Mouse (Mus musculus) ovary, postnatal 36 days (tissue): ENCODE measurements around the gene Hhex.

Experiments used
- DNase-seq: peaks from one replicate; pipeline ENCODE4 v3.0.0; 2022; ENCODE audit warnings: low spot score, mixed read lengths

Hhex gene

GRCm38 (mm10) chr19:37434263-37434951, at the start of gene Hhex:
Hhex (plus strand) TSS chr19:37434810.
- DNase-seq = peak; percentile 71

- DNase-seq = no peak
These were observed 48.5 kb upstream of the Hhex start for GRCm38 (mm10) chr19:37386126-37386525.

GRCm38 (mm10) chr19:37391869-37392268, 42.7 kb upstream of the Hhex start:
- DNase-seq = no peak

- DNase-seq = no peak
These were observed 38.3 kb upstream of the Hhex start for GRCm38 (mm10) chr19:37396279-37396678.

GRCm38 (mm10) chr19:37400936-37401335, 33.7 kb upstream of the Hhex start:
- no peak for DNase-seq

GRCm38 (mm10) chr19:37418294-37418693, 16.3 kb upstream of the Hhex start:
- DNase-seq = no peak

GRCm38 (mm10) chr19:37419613-37420012, 15.0 kb upstream of the Hhex start:
- no peak for DNase-seq

- no peak for DNase-seq
These were observed 6.0 kb upstream of the Hhex start for GRCm38 (mm10) chr19:37428589-37428988.

GRCm38 (mm10) chr19:37431139-37431756, 3.4 kb upstream of the Hhex start:
- no peak for DNase-seq

GRCm38 (mm10) chr19:37432868-37433570, 1.6 kb upstream of the Hhex start:
- no peak for DNase-seq

- DNase-seq = no peak
These were observed 731 bp upstream of the Hhex start for GRCm38 (mm10) chr19:37433895-37434262.

- DNase-seq = peak; percentile 27
These were observed 637 bp downstream of the Hhex start for GRCm38 (mm10) chr19:37435041-37435852.

- DNase-seq = no peak
These were observed 1.2 kb downstream of the Hhex start for GRCm38 (mm10) chr19:37435853-37436174.

- DNase-seq = no peak
These were observed 2.1 kb downstream of the Hhex start for GRCm38 (mm10) chr19:37436514-37437288.

GRCm38 (mm10) chr19:37437289-37437606, 2.6 kb downstream of the Hhex start:
- DNase-seq = no peak

- DNase-seq = no peak
These were observed 5.6 kb downstream of the Hhex start for GRCm38 (mm10) chr19:37440181-37440580.

GRCm38 (mm10) chr19:37440708-37441475, 6.3 kb downstream of the Hhex start:
- no peak for DNase-seq

GRCm38 (mm10) chr19:37442524-37443286, 8.1 kb downstream of the Hhex start:
- no peak for DNase-seq

- DNase-seq = no peak
These were observed 9.1 kb downstream of the Hhex start for GRCm38 (mm10) chr19:37443631-37444140.

GRCm38 (mm10) chr19:37448212-37448611, 13.6 kb downstream of the Hhex start:
- DNase-seq = no peak
